Mouse (Mus musculus): ENCODE data around the gene Ubac1. TPM values are rescaled to one million over a fixed set of nuclear protein-coding genes. Genes with fewer than 3 reads are reported as not detected.

Gene Ubac1
- total RNA-seq, 2 experiments from 2014 or later, result 90.5 to 92.0 TPM

DNA sequence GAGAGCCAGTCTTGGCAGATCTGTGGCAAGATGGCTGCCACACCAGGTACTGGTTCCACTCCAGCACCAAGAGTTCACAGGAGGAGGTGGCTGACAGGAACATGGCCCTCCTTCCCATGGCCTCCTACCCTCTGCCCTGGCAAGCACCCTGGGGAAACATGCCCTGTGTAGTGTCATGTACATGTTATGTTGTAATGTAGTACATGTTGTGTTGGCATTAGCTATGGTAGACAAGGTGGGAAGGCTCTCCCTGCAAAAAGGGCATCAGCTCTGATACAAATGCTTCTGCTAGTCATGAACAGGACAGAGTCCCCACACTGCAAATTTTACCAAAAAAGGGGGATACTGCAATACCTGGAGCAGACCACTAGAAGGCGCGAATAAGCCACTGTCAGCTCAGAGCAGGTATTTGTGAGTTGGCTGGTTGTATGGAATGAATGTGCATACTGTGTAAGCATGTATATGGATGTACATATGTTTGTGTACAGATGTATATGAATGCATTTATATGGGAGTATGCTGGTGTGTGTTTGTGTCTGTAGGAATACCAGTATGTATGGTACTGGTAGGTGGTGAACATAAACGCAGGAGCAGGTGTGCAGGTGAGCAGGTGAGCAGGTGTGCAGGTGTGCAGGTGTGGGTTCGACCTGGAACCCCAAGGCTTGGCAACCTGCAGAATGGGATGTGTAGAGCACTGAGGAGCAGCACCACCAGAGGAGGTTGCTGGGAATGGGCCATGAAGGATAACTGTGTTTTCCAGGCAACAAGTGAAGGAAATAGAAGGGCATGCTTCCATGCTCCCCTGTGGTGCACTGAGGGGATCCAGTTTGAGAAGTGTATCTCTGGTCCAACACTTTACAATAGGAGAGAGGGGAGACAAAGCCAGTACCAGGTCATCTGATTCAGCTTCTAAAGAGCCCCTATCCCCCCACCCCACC lies 2.9 kb upstream of the Ubac1 start:
- intact Hi-C loops (cut with DNase I), result loop anchor here (5.0 to 10.0 kb wide), 2 partner anchors 118 to 250 kb away; no protein-coding TSS in a partner anchor
- DNase-seq, result peak; percentile 38

GRCm38 (mm10) chr2:26022626-26023025 lies 1.1 kb upstream of the Ubac1 start:
- intact Hi-C loops (cut with DNase I), result loop anchor here (5.0 to 10.0 kb wide), 2 partner anchors 120 to 252 kb away; no protein-coding TSS in a partner anchor
- DNase-seq, result no peak

DNA sequence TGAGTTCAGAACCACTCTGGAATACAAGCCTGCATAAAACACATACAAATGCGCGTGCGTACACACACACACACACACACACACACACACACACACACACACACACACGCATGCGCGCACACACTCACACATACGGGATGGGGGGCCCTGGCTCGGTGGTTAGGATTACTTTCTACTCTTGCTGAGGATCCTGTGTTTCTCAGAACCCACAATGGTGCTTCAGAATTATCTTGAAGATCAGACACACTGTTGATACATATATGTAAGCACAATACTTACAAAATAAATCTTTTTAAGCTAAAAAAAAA lies 665 bp upstream of the Ubac1 start:
- intact Hi-C loops (cut with DNase I), result loop anchor here (5.0 to 10.0 kb wide), 2 partner anchors 120 to 253 kb away; no protein-coding TSS in a partner anchor

DNA sequence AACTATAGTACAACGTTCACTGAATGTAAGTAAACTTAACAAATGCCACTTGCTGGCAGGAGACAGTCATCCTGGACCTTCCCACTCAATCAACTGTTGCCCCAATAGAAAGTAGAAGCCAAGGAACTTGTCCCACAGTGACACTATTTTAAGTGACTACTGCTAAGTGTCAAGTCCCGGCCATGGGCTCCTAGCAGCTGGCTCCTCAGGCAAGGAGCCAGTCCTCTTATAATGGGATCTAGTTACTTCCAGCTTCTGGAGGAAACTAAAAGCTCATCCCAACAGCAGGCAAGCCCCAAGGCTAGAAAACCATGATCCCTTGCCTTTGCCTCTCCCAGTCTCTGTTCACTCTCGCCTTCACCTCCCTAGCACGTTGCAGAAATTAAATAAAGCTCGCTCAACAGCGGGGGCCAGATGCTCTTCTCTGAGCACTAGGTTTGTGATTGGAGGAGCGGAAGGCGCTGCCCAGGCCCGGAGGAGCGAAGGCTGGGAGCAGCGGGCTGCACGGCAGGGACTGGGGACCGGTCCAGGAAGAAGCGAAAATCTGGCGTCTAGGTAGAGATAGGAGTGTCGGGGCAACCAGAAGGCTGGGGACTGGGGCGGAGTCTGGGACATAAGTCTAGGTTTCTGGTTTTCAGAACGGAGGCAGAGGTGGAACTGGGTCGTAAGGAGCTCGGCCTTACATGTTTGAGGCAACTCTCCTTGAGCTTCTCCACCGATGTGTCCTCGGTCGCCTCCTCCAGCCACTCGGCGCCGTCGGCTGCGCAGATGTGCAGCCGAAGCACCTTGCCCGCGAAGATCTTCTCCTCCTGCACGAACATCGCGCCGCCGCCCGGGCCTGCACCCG lies 610 bp downstream of the Ubac1 start:
- DNase-seq, result peak; percentile 76

More for the DNA sequence above, 665 bp upstream of the Ubac1 start:
- DNase-seq, result no peak

DNA sequence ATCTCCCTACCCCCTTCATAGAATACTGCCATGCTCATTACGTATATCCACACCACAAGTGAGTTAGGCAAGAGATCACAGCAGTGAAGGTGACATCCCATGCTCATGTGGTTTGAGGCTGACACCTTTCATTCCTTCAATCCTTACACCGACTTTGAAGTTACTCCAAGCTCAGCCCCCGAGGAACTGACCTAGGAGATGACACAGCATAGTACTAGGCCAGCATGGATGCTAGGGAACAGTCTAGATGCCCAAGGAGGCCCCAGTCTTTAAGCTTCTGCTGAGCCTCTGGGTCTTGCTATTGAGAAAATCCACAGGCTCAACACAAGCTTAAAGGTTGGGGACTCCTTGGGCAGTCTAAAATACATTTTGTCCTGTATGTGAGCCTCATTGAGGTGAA lies 1.6 kb downstream of the Ubac1 start:
- intact Hi-C loops (cut with DNase I), result loop anchor here (5.0 to 10.0 kb wide), 2 partner anchors 122 to 255 kb away; no protein-coding TSS in a partner anchor
- no peak for DNase-seq

More for the DNA sequence above, 610 bp downstream of the Ubac1 start:
- intact Hi-C loops (cut with DNase I), result loop anchor here (5.0 to 10.0 kb wide), 2 partner anchors 121 to 254 kb away; no protein-coding TSS in a partner anchor

DNA sequence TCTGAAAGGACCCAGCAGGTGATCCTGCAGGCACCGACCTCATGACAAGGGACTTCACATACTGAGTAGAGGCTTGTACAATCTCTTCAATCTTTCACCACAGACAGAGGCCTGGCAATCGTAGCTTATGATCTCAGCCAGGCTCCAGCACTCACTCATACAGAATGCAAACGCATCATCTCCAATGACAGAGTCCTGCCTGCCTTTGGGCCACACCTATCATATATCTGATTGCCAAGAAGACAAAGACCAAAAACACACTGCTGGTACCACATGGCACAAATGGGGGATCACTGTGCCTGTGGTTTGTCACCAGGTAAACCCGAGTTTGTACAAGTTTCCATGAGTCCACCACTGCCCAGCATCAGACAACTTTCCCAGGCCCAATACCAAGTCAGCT lies 4.2 kb downstream of the Ubac1 start:
- DNase-seq, result no peak
- intact Hi-C loops (cut with DNase I), result no loop called here

DNA sequence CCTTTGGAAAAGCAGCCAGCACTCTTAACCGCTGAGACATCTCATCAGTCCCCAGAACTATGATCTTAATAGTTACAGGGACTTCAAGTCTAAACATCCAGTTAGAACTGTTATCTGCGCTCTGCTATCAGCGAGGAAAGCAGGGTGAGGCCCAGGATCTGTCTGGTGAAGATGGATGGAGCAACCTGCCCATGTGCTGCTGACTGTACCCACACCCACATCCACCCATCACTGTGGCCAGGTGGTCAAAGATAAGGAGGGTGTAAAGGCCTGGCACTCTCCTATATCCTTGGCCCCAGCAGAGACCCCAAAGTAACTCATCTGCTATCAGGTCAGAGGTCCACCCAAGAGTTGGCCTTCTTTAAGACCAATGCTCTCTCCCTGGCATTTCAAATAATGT lies 7.9 kb downstream of the Ubac1 start:
- no peak for DNase-seq
- intact Hi-C loops (cut with DNase I), result no loop called here

GRCm38 (mm10) chr2:26011420-26011819 lies 10.1 kb downstream of the Ubac1 start:
- intact Hi-C loops (cut with DNase I), result no loop called here
- DNase-seq, result no peak

DNA sequence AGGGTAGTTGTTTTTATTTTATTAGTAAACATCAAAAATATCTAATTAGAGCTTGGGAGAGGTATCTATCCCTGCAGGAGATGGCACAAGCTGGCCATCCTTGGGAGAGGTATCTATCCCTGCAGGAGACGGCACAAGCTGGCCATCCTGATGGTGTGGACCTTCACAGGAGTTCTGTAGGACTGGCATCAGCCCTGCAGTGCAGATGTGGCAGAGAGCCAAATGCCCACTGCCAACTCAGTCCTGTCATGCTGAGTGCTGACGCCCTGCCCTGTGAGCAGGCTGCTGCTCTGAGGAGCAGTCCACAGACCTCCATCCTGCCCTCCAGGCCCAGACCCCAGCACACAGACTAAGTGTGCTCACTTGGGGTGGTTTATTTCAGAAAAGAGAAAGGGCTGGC lies 19.5 kb downstream of the Ubac1 start:
- peak; percentile 81 for DNase-seq
- intact Hi-C loops (cut with DNase I), result no loop called here

GRCm38 (mm10) chr2:26001136-26001535 lies 20.4 kb downstream of the Ubac1 start:
- no peak for DNase-seq
- intact Hi-C loops (cut with DNase I), result no loop called here

- intact Hi-C loops (cut with DNase I), result no loop called here
- DNase-seq, result peak; percentile 15
Measured at GRCm38 (mm10) chr2:25997716-25998115, 23.8 kb downstream of the Ubac1 start.

GRCm38 (mm10) chr2:25994791-25995190 lies 26.8 kb downstream of the Ubac1 start:
- intact Hi-C loops (cut with DNase I), result no loop called here
- DNase-seq, result no peak

GRCm38 (mm10) chr2:25992285-25992684 lies 29.3 kb downstream of the Ubac1 start:
- no peak for DNase-seq
- intact Hi-C loops (cut with DNase I), result no loop called here

GRCm38 (mm10) chr2:25989651-25990050 lies 31.9 kb downstream of the Ubac1 start:
- no peak for DNase-seq
- intact Hi-C loops (cut with DNase I), result no loop called here

- DNase-seq, result no peak
- intact Hi-C loops (cut with DNase I), result no loop called here
Measured at GRCm38 (mm10) chr2:25987817-25988216, 33.7 kb downstream of the Ubac1 start.

GRCm38 (mm10) chr2:25986601-25987000 lies 34.9 kb downstream of the Ubac1 start:
- no peak for DNase-seq
- intact Hi-C loops (cut with DNase I), result no loop called here

DNA sequence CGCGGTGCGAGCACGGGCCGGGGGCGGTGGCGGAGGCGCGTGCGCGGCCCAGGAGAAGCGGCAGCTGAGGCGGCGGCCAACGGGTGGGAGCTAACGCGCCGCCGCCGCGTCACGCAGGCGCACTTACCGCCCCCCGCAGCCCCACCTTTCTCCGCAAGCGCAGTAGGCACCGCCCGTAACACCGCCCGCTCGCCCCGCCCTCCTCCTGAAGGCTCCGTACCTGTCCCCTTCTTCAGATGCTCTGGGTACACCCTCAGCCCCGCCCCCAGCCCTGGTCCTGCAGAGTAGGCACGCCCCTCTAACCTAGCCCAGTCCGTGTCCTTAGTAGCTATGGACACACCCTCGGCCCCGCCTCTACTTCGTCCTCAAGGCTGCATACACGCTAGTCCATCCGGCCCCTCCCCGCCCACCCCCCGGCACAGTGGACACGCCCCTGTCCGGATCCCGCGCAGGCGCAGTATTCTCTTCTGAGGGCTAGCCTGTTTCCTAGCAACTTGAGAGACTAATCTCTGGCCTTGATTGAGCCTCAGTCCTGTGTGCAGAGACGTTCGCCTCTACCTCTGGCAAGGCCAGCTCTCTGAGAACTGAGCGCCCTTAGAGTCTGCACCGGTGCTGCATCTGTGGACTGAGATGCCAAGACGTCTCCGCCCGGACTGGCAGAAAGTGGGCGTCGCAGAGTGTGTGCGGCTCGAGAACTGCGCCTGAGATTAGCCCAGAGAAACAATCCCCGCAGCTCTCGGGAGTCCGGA lies 38.2 kb downstream of the Ubac1 start, which contains the start of gene Camsap1:
TSS of gene Camsap1 (minus strand) at position 124 of the 749 bp plus-strand sequence.
- intact Hi-C loops (cut with DNase I), result no loop called here
- DNase-seq, result peak; percentile 100

DNA sequence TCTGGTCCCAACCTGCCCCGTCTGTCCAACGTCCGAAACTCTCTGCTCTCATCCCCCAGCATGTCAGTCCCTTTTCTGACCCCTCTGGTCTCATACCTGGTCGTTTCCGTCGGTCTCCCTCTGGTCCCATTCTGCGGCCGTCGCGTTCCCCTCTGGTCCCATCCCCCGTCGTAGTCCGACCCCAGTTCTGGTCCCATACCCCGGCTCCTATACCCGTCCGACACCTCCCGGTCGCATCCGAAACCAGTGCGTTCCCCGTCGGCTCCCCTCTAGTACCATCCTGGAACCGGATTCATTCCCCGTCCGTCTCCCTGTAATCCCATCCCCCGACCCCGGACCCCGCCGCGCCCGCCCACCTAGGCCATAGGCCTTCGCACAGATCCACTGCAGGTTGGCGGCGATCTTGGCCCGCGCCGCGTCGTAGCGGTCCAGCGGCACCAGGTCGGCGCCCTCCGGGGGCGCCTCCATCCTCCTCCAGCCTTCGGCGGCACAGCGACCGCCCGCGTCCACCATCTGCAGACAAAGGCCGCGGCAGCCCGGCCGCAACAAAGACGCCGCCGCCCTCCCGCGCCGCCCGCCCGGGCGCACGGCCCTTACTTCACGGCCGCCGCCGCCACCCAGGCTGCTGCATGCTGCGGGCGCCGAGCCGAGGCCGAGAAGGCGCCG lies 39.0 kb downstream of the Ubac1 start:
- DNase-seq, result peak; percentile 68
- intact Hi-C loops (cut with DNase I), result no loop called here

- intact Hi-C loops (cut with DNase I), result no loop called here
- peak; percentile 66 for DNase-seq
Measured at GRCm38 (mm10) chr2:25982052-25982425, 39.5 kb downstream of the Ubac1 start.

DNA sequence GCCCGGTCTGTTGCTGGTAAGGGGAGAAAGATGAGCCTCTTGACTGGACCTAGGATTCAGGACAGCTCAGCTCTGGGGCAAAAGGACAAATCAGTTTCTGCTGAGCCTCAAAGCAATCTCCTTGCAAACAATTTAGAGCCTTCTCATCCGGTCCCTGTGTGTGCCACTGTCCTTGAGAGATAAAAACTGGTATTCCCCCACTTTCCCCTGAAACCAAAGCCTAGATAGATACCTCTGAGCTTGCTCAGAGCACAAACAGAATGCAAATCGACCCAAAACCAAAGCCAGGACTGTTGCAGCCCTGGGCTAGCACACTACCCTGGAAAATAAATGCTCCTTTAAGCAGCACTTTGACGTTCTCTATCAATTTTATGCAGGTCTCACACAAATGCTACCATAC lies 42.5 kb downstream of the Ubac1 start:
- intact Hi-C loops (cut with DNase I), result no loop called here

More for the DNA sequence above, 42.5 kb downstream of the Ubac1 start:
- DNase-seq, result no peak

Data from left cerebral cortex, postnatal 4 days (tissue).